Mouse (Mus musculus): ENCODE data around the gene Glb1l. TPM values are rescaled to one million over a fixed set of nuclear protein-coding genes. Genes with fewer than 3 reads are reported as not detected.

The Glb1l gene
- polyA plus RNA-seq, 1 experiment: 5.7 TPM

GRCm38 (mm10) chr1:75215785-75216184, 5.2 kb upstream of the Glb1l start:
- DNase-seq (ENCODE audit: low read depth in 1 of 2, low spot score in 2 of 2): no peak
- WGBS: 87% methylated on average over 9 of the region's 9 CpGs
- H3K27ac ChIP-seq (ENCODE audit: insufficient read depth, low read length): no peak overlapping the region
- no peaks in the 10 kb centered on the region for H3K27me3 ChIP-seq (ENCODE audit: control insufficient read depth, insufficient read depth, low read length)
- H3K4me3 ChIP-seq (ENCODE audit: extremely low read depth, insufficient read depth, insufficient read length): no peak overlapping the region
- no peak for TF ChIP-seq POLR2A (IDR thresholded peaks at IDR 0.05; ENCODE audit: low read depth, low read length)
- no peak for TF ChIP-seq CTCF (IDR thresholded peaks at IDR 0.05; ENCODE audit: extremely low read depth, insufficient read depth, insufficient read length, insufficient replicate concordance)
- H3K4me1 ChIP-seq (ENCODE audit: control insufficient read depth, insufficient read depth, insufficient read length): peaks cover 28% of the 10 kb centered on the region; the same call in 1 of the 2 replicates
- peaks cover 20% of the 10 kb centered on the region for H3K36me3 ChIP-seq (ENCODE audit: control insufficient read depth, insufficient read depth, low read length)

- H3K36me3 ChIP-seq (ENCODE audit: control insufficient read depth, insufficient read depth, low read length): peaks cover 20% of the 10 kb centered on the region
- TF ChIP-seq POLR2A (IDR thresholded peaks at IDR 0.05; ENCODE audit: low read depth, low read length) (no peak), CTCF (IDR thresholded peaks at IDR 0.05; ENCODE audit: extremely low read depth, insufficient read depth, insufficient read length, insufficient replicate concordance) (no peak)
- H3K4me3 ChIP-seq (ENCODE audit: extremely low read depth, insufficient read depth, insufficient read length): no peak overlapping the region
- H3K27ac ChIP-seq (ENCODE audit: insufficient read depth, low read length): no peak overlapping the region
- WGBS: 60% methylated on average over 5 of the region's 5 CpGs
- H3K4me1 ChIP-seq (ENCODE audit: control insufficient read depth, insufficient read depth, insufficient read length): peaks cover 28% of the 10 kb centered on the region; the same call in 1 of the 2 replicates
- H3K27me3 ChIP-seq (ENCODE audit: control insufficient read depth, insufficient read depth, low read length): no peaks in the 10 kb centered on the region
- DNase-seq (ENCODE audit: low read depth in 1 of 2, low spot score in 2 of 2): no peak
These were observed 4.3 kb upstream of the Glb1l start for GRCm38 (mm10) chr1:75214886-75215285.

- no peaks in the 10 kb centered on the region for H3K27me3 ChIP-seq (ENCODE audit: control insufficient read depth, insufficient read depth, low read length)
- WGBS: 75% methylated on average over 2 of the region's 2 CpGs
- H3K4me1 ChIP-seq (ENCODE audit: control insufficient read depth, insufficient read depth, insufficient read length): peaks cover 26% of the 10 kb centered on the region; the same call in 1 of the 2 replicates
- peak overlapping the region; percentile 16; the same call in 1 of the 2 replicates for H3K27ac ChIP-seq (ENCODE audit: insufficient read depth, low read length)
- TF ChIP-seq CTCF (IDR thresholded peaks at IDR 0.05; ENCODE audit: extremely low read depth, insufficient read depth, insufficient read length, insufficient replicate concordance) (no peak), POLR2A (IDR thresholded peaks at IDR 0.05; ENCODE audit: low read depth, low read length) (no peak)
- H3K36me3 ChIP-seq (ENCODE audit: control insufficient read depth, insufficient read depth, low read length): peaks cover 20% of the 10 kb centered on the region
- no peak overlapping the region for H3K4me3 ChIP-seq (ENCODE audit: extremely low read depth, insufficient read depth, insufficient read length)
- DNase-seq (ENCODE audit: low read depth in 1 of 2, low spot score in 2 of 2): no peak
These were observed 3.8 kb upstream of the Glb1l start for GRCm38 (mm10) chr1:75214442-75214841.

GRCm38 (mm10) chr1:75213096-75213495, 2.5 kb upstream of the Glb1l start:
- 13% methylated on average over 7 of the region's 7 CpGs for WGBS
- H3K4me1 ChIP-seq (ENCODE audit: control insufficient read depth, insufficient read depth, insufficient read length): peaks cover 32% of the 10 kb centered on the region; the same call in 1 of the 2 replicates
- DNase-seq (ENCODE audit: low read depth in 1 of 2, low spot score in 2 of 2): no peak

GRCm38 (mm10) chr1:75212542-75212941, 1.9 kb upstream of the Glb1l start:
- Histone ChIP-seq H3K27ac (ENCODE audit: insufficient read depth, low read length) (no peak overlapping the region), H3K36me3 (ENCODE audit: control insufficient read depth, insufficient read depth, low read length) (peaks cover 20% of the 10 kb centered on the region), H3K27me3 (ENCODE audit: control insufficient read depth, insufficient read depth, low read length) (no peaks in the 10 kb centered on the region), H3K4me3 (ENCODE audit: extremely low read depth, insufficient read depth, insufficient read length) (no peak overlapping the region), H3K4me1 (ENCODE audit: control insufficient read depth, insufficient read depth, insufficient read length) (peaks cover 28% of the 10 kb centered on the region; the same call in 1 of the 2 replicates)
- 82% methylated on average over 4 of the region's 4 CpGs for WGBS
- TF ChIP-seq CTCF (IDR thresholded peaks at IDR 0.05; ENCODE audit: extremely low read depth, insufficient read depth, insufficient read length, insufficient replicate concordance) (no peak), POLR2A (IDR thresholded peaks at IDR 0.05; ENCODE audit: low read depth, low read length) (no peak)
- no peak for DNase-seq (ENCODE audit: low read depth in 1 of 2, low spot score in 2 of 2)

More at GRCm38 (mm10) chr1:75213096-75213495, 2.5 kb upstream of the Glb1l start:
- TF ChIP-seq POLR2A (IDR thresholded peaks at IDR 0.05; ENCODE audit: low read depth, low read length) (no peak), CTCF (IDR thresholded peaks at IDR 0.05; ENCODE audit: extremely low read depth, insufficient read depth, insufficient read length, insufficient replicate concordance) (no peak)
- Histone ChIP-seq H3K27ac (ENCODE audit: insufficient read depth, low read length) (no peak overlapping the region), H3K27me3 (ENCODE audit: control insufficient read depth, insufficient read depth, low read length) (no peaks in the 10 kb centered on the region), H3K4me3 (ENCODE audit: extremely low read depth, insufficient read depth, insufficient read length) (no peak overlapping the region), H3K36me3 (ENCODE audit: control insufficient read depth, insufficient read depth, low read length) (peaks cover 20% of the 10 kb centered on the region)

- WGBS: 9% methylated on average over 17 of the region's 17 CpGs
- H3K27ac ChIP-seq (ENCODE audit: insufficient read depth, low read length): peak overlapping the region; percentile 42; the same call in 1 of the 2 replicates
- H3K27me3 ChIP-seq (ENCODE audit: control insufficient read depth, insufficient read depth, low read length): no peaks in the 10 kb centered on the region
- DNase-seq (ENCODE audit: low read depth in 1 of 2, low spot score in 2 of 2): no peak
- TF ChIP-seq POLR2A (IDR thresholded peaks at IDR 0.05; ENCODE audit: low read depth, low read length) (no peak), CTCF (IDR thresholded peaks at IDR 0.05; ENCODE audit: extremely low read depth, insufficient read depth, insufficient read length, insufficient replicate concordance) (no peak)
- H3K36me3 ChIP-seq (ENCODE audit: control insufficient read depth, insufficient read depth, low read length): peaks cover 20% of the 10 kb centered on the region
- H3K4me1 ChIP-seq (ENCODE audit: control insufficient read depth, insufficient read depth, insufficient read length): peaks cover 23% of the 10 kb centered on the region; the same call in 1 of the 2 replicates
- H3K4me3 ChIP-seq (ENCODE audit: extremely low read depth, insufficient read depth, insufficient read length): peak overlapping the region; percentile 76
These were observed 612 bp upstream of the Glb1l start for GRCm38 (mm10) chr1:75211141-75211708.

Measured in spleen, adult 2 months (tissue).